Mouse (Mus musculus): ENCODE measurements around the gene Slit3. TPM values are rescaled to one million over a fixed set of nuclear protein-coding genes. Genes with fewer than 3 reads are reported as not detected.
A peak's percentile ranks its signal among the peaks of the same experiment; 100 is the strongest.

Gene Slit3
- total and polyA plus RNA-seq, 2 experiments from 2014 or later, result 6.7 to 23.7 TPM

DNA sequence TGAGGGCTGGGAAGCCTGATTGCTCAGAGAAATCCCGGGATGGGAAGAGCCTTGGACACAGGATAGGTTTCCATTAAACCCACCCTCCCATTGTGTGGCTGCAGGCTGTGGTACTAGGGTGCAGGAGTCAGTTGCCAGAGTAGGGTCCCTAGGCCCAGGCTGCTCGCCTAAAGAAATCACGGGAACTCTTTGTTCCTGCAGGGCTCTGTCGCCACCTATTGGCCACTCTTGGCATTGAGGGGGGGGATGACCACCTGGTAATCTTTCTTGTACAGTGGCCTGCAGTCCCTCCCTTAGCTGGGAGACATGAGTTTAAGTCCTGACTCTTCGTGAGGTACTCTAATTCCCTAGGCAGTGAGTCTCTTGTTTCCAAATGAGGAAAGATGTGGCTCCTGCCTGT is 572.1 kb downstream of the Slit3 start:
- no peak for DNase-seq (ENCODE audit: low spot score)
- WGBS, result 14% methylated on average over 5 of the region's 5 CpGs
- Histone ChIP-seq H3K4me2 (ENCODE audit: low read depth, low read length) (no peak overlapping the region), H3K4me3 (ENCODE audit: low read depth, low read length) (no peak overlapping the region), H3K9me3 (replicated peaks; ENCODE audit: control insufficient read depth, low read length) (no peaks in the 10 kb centered on the region), H3K36me3 (replicated peaks; ENCODE audit: control insufficient read depth, insufficient read depth, low read length) (0 out of 2 replicates have a peak, but pooled peaks cover 4% of the 10 kb centered on the region), H3K9ac (replicated peaks; ENCODE audit: low read depth, low read length) (no peak overlapping the region), H3K27me3 (ENCODE audit: control insufficient read depth, insufficient read depth, low read length) (no peaks in the 10 kb centered on the region), H3K4me1 (ENCODE audit: control insufficient read depth, insufficient read depth) (no peaks in the 10 kb centered on the region), H3K27ac (ENCODE audit: low read depth) (no peak overlapping the region)
- no peak; the same call in 1 of the 2 replicates for ATAC-seq (ENCODE audit: insufficient read depth, low read depth)
- TF ChIP-seq CTCF (IDR thresholded peaks at IDR 0.05; ENCODE audit: low read depth) (peak; percentile 88), EP300 (IDR thresholded peaks at IDR 0.05; ENCODE audit: low read depth) (no peak)

GRCm38 (mm10) chr11:35693625-35694024 is 572.6 kb downstream of the Slit3 start:
- no peak for ATAC-seq (ENCODE audit: insufficient read depth, low read depth)
- Histone ChIP-seq H3K27me3 (ENCODE audit: control insufficient read depth, insufficient read depth, low read length) (no peaks in the 10 kb centered on the region), H3K4me1 (ENCODE audit: control insufficient read depth, insufficient read depth) (no peaks in the 10 kb centered on the region), H3K36me3 (replicated peaks; ENCODE audit: control insufficient read depth, insufficient read depth, low read length) (no peaks in the 10 kb centered on the region), H3K4me2 (ENCODE audit: low read depth, low read length) (no peak overlapping the region), H3K27ac (ENCODE audit: low read depth) (no peak overlapping the region), H3K4me3 (ENCODE audit: low read depth, low read length) (no peak overlapping the region), H3K9ac (replicated peaks; ENCODE audit: low read depth, low read length) (no peak overlapping the region), H3K9me3 (replicated peaks; ENCODE audit: control insufficient read depth, low read length) (no peaks in the 10 kb centered on the region)
- WGBS, result 66% methylated on average over 7 of the region's 7 CpGs
- TF ChIP-seq CTCF (IDR thresholded peaks at IDR 0.05; ENCODE audit: low read depth) (no peak), EP300 (IDR thresholded peaks at IDR 0.05; ENCODE audit: low read depth) (no peak)
- DNase-seq (ENCODE audit: low spot score), result no peak

GRCm38 (mm10) chr11:35697476-35697875 is 576.5 kb downstream of the Slit3 start:
- Histone ChIP-seq H3K27me3 (ENCODE audit: control insufficient read depth, insufficient read depth, low read length) (no peaks in the 10 kb centered on the region), H3K4me3 (ENCODE audit: low read depth, low read length) (no peak overlapping the region), H3K36me3 (replicated peaks; ENCODE audit: control insufficient read depth, insufficient read depth, low read length) (no peaks in the 10 kb centered on the region), H3K4me2 (ENCODE audit: low read depth, low read length) (no peak overlapping the region), H3K9me3 (replicated peaks; ENCODE audit: control insufficient read depth, low read length) (no peaks in the 10 kb centered on the region), H3K27ac (ENCODE audit: low read depth) (no peak overlapping the region), H3K9ac (replicated peaks; ENCODE audit: low read depth, low read length) (no peak overlapping the region), H3K4me1 (ENCODE audit: control insufficient read depth, insufficient read depth) (no peaks in the 10 kb centered on the region)
- TF ChIP-seq EP300 (IDR thresholded peaks at IDR 0.05; ENCODE audit: low read depth) (no peak), CTCF (IDR thresholded peaks at IDR 0.05; ENCODE audit: low read depth) (no peak)
- ATAC-seq (ENCODE audit: insufficient read depth, low read depth), result no peak
- 84% methylated on average over 7 of the region's 7 CpGs for WGBS
- no peak for DNase-seq (ENCODE audit: low spot score)

- Histone ChIP-seq H3K27me3 (ENCODE audit: control insufficient read depth, insufficient read depth, low read length) (no peaks in the 10 kb centered on the region), H3K4me2 (ENCODE audit: low read depth, low read length) (no peak overlapping the region), H3K36me3 (replicated peaks; ENCODE audit: control insufficient read depth, insufficient read depth, low read length) (peaks cover 8% of the 10 kb centered on the region; the same call in 1 of the 2 replicates), H3K4me3 (ENCODE audit: low read depth, low read length) (no peak overlapping the region), H3K9ac (replicated peaks; ENCODE audit: low read depth, low read length) (no peak overlapping the region), H3K9me3 (replicated peaks; ENCODE audit: control insufficient read depth, low read length) (0 out of 2 replicates have a peak, but pooled peaks cover 3% of the 10 kb centered on the region), H3K27ac (ENCODE audit: low read depth) (no peak overlapping the region), H3K4me1 (ENCODE audit: control insufficient read depth, insufficient read depth) (no peaks in the 10 kb centered on the region)
- DNase-seq (ENCODE audit: low spot score) (no peak), ATAC-seq (ENCODE audit: insufficient read depth, low read depth) (no peak)
- 82% methylated on average over 5 of the region's 5 CpGs for WGBS
- TF ChIP-seq CTCF (IDR thresholded peaks at IDR 0.05; ENCODE audit: low read depth) (no peak), EP300 (IDR thresholded peaks at IDR 0.05; ENCODE audit: low read depth) (no peak)
Observed at GRCm38 (mm10) chr11:35698901-35699300, 577.9 kb downstream of the Slit3 start.

DNA sequence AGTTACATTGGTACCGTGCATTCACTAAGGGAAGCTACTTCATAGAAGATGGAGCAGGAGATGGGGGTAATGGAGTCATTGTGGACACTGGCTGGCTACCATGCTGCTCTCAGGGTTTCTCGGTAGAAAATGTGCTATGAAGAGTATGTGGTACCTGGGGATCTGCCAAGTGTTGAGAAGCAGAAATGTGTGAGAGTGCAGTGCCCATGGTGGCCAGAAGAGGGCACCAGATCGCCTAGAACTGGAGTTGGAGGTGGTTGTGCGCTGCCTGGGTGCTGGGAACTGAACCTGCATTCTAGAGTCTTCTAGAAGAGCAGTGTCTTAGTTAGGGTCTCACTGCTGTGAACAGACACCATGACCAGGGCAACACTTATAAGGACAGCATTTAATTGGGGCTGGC is 582.4 kb downstream of the Slit3 start:
- Histone ChIP-seq H3K27ac (ENCODE audit: low read depth) (no peak overlapping the region), H3K27me3 (ENCODE audit: control insufficient read depth, insufficient read depth, low read length) (no peaks in the 10 kb centered on the region), H3K4me2 (ENCODE audit: low read depth, low read length) (no peak overlapping the region), H3K4me1 (ENCODE audit: control insufficient read depth, insufficient read depth) (no peaks in the 10 kb centered on the region), H3K36me3 (replicated peaks; ENCODE audit: control insufficient read depth, insufficient read depth, low read length) (peaks cover 8% of the 10 kb centered on the region; the same call in 1 of the 2 replicates), H3K9ac (replicated peaks; ENCODE audit: low read depth, low read length) (no peak overlapping the region), H3K9me3 (replicated peaks; ENCODE audit: control insufficient read depth, low read length) (0 out of 2 replicates have a peak, but pooled peaks cover 3% of the 10 kb centered on the region), H3K4me3 (ENCODE audit: low read depth, low read length) (no peak overlapping the region)
- DNase-seq (ENCODE audit: low spot score) (no peak), ATAC-seq (ENCODE audit: insufficient read depth, low read depth) (no peak)
- TF ChIP-seq EP300 (IDR thresholded peaks at IDR 0.05; ENCODE audit: low read depth), result no peak
- peak; percentile 5; the same call in 1 of the 2 replicates for TF ChIP-seq CTCF (IDR thresholded peaks at IDR 0.05; ENCODE audit: low read depth)
- WGBS, result 75% methylated on average over 4 of the region's 4 CpGs

- Histone ChIP-seq H3K36me3 (replicated peaks; ENCODE audit: control insufficient read depth, insufficient read depth, low read length) (peaks cover 8% of the 10 kb centered on the region; the same call in 1 of the 2 replicates), H3K27me3 (ENCODE audit: control insufficient read depth, insufficient read depth, low read length) (no peaks in the 10 kb centered on the region), H3K4me2 (ENCODE audit: low read depth, low read length) (no peak overlapping the region), H3K4me3 (ENCODE audit: low read depth, low read length) (no peak overlapping the region), H3K4me1 (ENCODE audit: control insufficient read depth, insufficient read depth) (no peaks in the 10 kb centered on the region), H3K9ac (replicated peaks; ENCODE audit: low read depth, low read length) (no peak overlapping the region), H3K9me3 (replicated peaks; ENCODE audit: control insufficient read depth, low read length) (0 out of 2 replicates have a peak, but pooled peaks cover 3% of the 10 kb centered on the region), H3K27ac (ENCODE audit: low read depth) (no peak overlapping the region)
- no peak for DNase-seq (ENCODE audit: low spot score)
- WGBS, result 93% methylated on average over 13 of the region's 13 CpGs
- ATAC-seq (ENCODE audit: insufficient read depth, low read depth), result no peak
- TF ChIP-seq CTCF (IDR thresholded peaks at IDR 0.05; ENCODE audit: low read depth) (no peak), EP300 (IDR thresholded peaks at IDR 0.05; ENCODE audit: low read depth) (no peak)
Observed at GRCm38 (mm10) chr11:35704381-35704780, 583.4 kb downstream of the Slit3 start.
